Mouse (Mus musculus) cerebellum, adult 2 months (tissue): ENCODE measurements around the gene Mmp24. TPM values are rescaled to one million over a fixed set of nuclear protein-coding genes. Genes with fewer than 3 reads are reported as not detected.

Experiments used
- DNase-seq, 2 experiments: peaks; one replicate each; pipeline ENCODE4 v3.0.0; 2021
- H3K27ac ChIP-seq: fragments of 200-500 bp; 2 replicates; pipeline ENCODE4 v1.5.1; 2012; ENCODE audit warnings: low read length, control low read depth, inconsistent platforms; ENCODE audit not compliant: insufficient read depth
- H3K27me3 ChIP-seq: fragments of 200-500 bp; 2 replicates; pipeline ENCODE4 v1.6.1; 2012; ENCODE audit warnings: inconsistent platforms, mild to moderate bottlenecking, low read length, moderate library complexity; ENCODE audit not compliant: control insufficient read depth, insufficient read depth
- H3K4me1 ChIP-seq: fragments of 200-500 bp; 2 replicates; pipeline ENCODE4 v1.6.1; 2011; ENCODE audit warnings: low read length; ENCODE audit not compliant: control insufficient read depth, insufficient read depth
- H3K4me3 ChIP-seq: fragments of 200-500 bp; replicated peaks from 2 replicates; pipeline ENCODE3; 2011; ENCODE audit warnings: mild to moderate bottlenecking, low read depth, low read length, control low read depth; ENCODE audit not compliant: insufficient read depth
- CTCF ChIP-seq: fragments of 200-500 bp; IDR thresholded peaks from 2 replicates; pipeline ENCODE4 v1.5.1; 2011; ENCODE audit warnings: low read depth, mild to moderate bottlenecking, control low read depth, low read length, moderate library complexity, borderline replicate concordance; ENCODE audit not compliant: insufficient read depth
- POLR2A ChIP-seq: fragments of 200-500 bp; IDR thresholded peaks from 2 replicates; pipeline ENCODE4 v1.6.1; 2011; ENCODE audit warnings: low read length, control low read depth, borderline replicate concordance; ENCODE audit not compliant: insufficient read depth
- WGBS: fragments of 180-500 bp; shearing (Covaris S2); methylation state at CpG from one replicate; pipeline ENCODE4 v1.1.7; 2018; 5-methylcytosine and 5-hydroxymethylcytosine counted together
- polyA plus RNA-seq: library from polyadenylated mRNA; depleted of rRNA; stranded (reverse); fragments of >200 nt; gene quantifications from 2 replicates; pipeline ENCODE4 v1.2.3, GENCODE M21; 2012; rRNA removed

The Mmp24 gene
- polyA plus RNA-seq, 1 experiment: 153 TPM

- WGBS: 91% methylated on average over 5 of the region's 5 CpGs
- no peaks in the 10 kb centered on the region for H3K27me3 ChIP-seq
- H3K4me3 ChIP-seq: no peak overlapping the region
- H3K4me1 ChIP-seq: no peaks in the 10 kb centered on the region
- no peak for DNase-seq
- no peak for TF ChIP-seq CTCF
- TF ChIP-seq POLR2A: no peak
- no peak overlapping the region for H3K27ac ChIP-seq
These were observed 77.4 kb downstream of the Mmp24 start for GRCm38 (mm10) chr2:155852536-155852935.

DNA sequence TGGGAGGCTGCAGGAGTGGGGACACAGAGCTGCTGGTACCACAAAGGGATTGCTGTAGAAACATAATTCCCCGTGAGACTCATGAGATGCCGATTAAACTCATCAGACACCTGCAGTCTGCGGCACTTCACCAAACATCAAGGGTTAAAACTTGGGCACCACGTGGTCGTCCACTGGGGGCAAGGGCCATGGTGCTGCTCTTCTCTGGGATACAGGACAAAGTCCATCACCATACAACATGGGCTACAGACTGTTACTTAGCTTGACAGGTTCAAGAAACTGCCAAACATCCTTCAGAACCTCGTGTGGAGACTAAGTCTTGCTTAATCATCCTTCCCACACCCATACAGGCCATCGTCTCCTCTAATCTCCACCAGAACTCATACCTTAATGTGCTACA lies 85.0 kb downstream of the Mmp24 start:
- 76% methylated on average over 7 of the region's 7 CpGs for WGBS
- H3K4me1 ChIP-seq: no peaks in the 10 kb centered on the region
- TF ChIP-seq CTCF (no peak), POLR2A (no peak)
- DNase-seq: no peak
- no peak overlapping the region for H3K27ac ChIP-seq
- H3K4me3 ChIP-seq: no peak overlapping the region
- no peaks in the 10 kb centered on the region for H3K27me3 ChIP-seq

GRCm38 (mm10) chr2:155861581-155861980 lies 86.4 kb downstream of the Mmp24 start:
- H3K4me3 ChIP-seq: no peak overlapping the region
- no peak for TF ChIP-seq POLR2A
- TF ChIP-seq CTCF: no peak
- no peaks in the 10 kb centered on the region for H3K27me3 ChIP-seq
- H3K4me1 ChIP-seq: no peaks in the 10 kb centered on the region
- WGBS: 92% methylated on average over 6 of the region's 6 CpGs
- H3K27ac ChIP-seq: no peak overlapping the region
- DNase-seq: no peak

- H3K4me1 ChIP-seq: no peaks in the 10 kb centered on the region
- 74% methylated on average over 13 of the region's 13 CpGs for WGBS
- no peak for TF ChIP-seq CTCF
- no peak for TF ChIP-seq POLR2A
- no peaks in the 10 kb centered on the region for H3K27me3 ChIP-seq
- no peak overlapping the region for H3K4me3 ChIP-seq
- no peak for DNase-seq
- H3K27ac ChIP-seq: no peak overlapping the region
These were observed 87.6 kb downstream of the Mmp24 start for GRCm38 (mm10) chr2:155862573-155863300.

- no peak for DNase-seq
- WGBS: 60% methylated on average over 11 of the region's 11 CpGs
These were observed 88.2 kb downstream of the Mmp24 start for GRCm38 (mm10) chr2:155863301-155863867.

More at GRCm38 (mm10) chr2:155863301-155863867, 88.2 kb downstream of the Mmp24 start:
- TF ChIP-seq CTCF (no peak), POLR2A (no peak)
- H3K4me3 ChIP-seq: no peak overlapping the region
- H3K27me3 ChIP-seq: no peaks in the 10 kb centered on the region
- no peaks in the 10 kb centered on the region for H3K4me1 ChIP-seq
- H3K27ac ChIP-seq: no peak overlapping the region

Other genes with a start within 250 kb of the Mmp24 start
- gene Gss, start 182.5 kb upstream of the Mmp24 start, polyA plus RNA-seq: 25.7 and 26.5 TPM in 2 replicates
- gene Myh7b, start 164.1 kb upstream of the Mmp24 start, polyA plus RNA-seq: 17.6 and 20.8 TPM in 2 replicates
- gene Trpc4ap, start 83.0 kb upstream of the Mmp24 start, polyA plus RNA-seq: 223 and 236 TPM in 2 replicates
- gene Edem2, start 45.9 kb upstream of the Mmp24 start, polyA plus RNA-seq: 52.9 and 53.4 TPM in 2 replicates
- not detected in 2 replicates for gene Gm17581, start 39.5 kb upstream of the Mmp24 start, polyA plus RNA-seq
- gene Procr, start 24.2 kb upstream of the Mmp24 start, polyA plus RNA-seq: 1.9 TPM in 2 replicates
- 72.8 and 81.5 TPM in 2 replicates for gene BC029722, start 44.1 kb downstream of the Mmp24 start, polyA plus RNA-seq
- 84.9 and 86.4 TPM in 2 replicates for gene Eif6, start 51.6 kb downstream of the Mmp24 start, polyA plus RNA-seq
- gene Fam83c, start 59.5 kb downstream of the Mmp24 start, polyA plus RNA-seq: not detected in 2 replicates
- 95.8 and 102 TPM in 2 replicates for gene Uqcc1, start 155.0 kb downstream of the Mmp24 start, polyA plus RNA-seq
- not detected in 2 replicates for gene Gm15557, start 165.4 kb downstream of the Mmp24 start, polyA plus RNA-seq
- 0.14 and 0.21 TPM in 2 replicates for gene Gdf5, start 170.0 kb downstream of the Mmp24 start, polyA plus RNA-seq
- 20.7 and 21.2 TPM in 2 replicates for gene Cep250, start 181.1 kb downstream of the Mmp24 start, polyA plus RNA-seq
- gene 6430550D23Rik, start 232.6 kb downstream of the Mmp24 start, polyA plus RNA-seq: 3.7 and 4.2 TPM in 2 replicates
- 316 and 328 TPM in 2 replicates for gene Ergic3, start 232.7 kb downstream of the Mmp24 start, polyA plus RNA-seq